Mouse (Mus musculus) bone marrow, adult 2 months (tissue): Measurements from ENCODE around the gene Spata6.

Experiments
- CTCF ChIP-seq: fragments of 200-500 bp; IDR thresholded peaks from 2 replicates; pipeline ENCODE4 v1.5.1; 2011; ENCODE audit warnings: low read length, control low read depth; ENCODE audit not compliant: control insufficient read depth, insufficient read depth
- POLR2A ChIP-seq: fragments of 200-500 bp; IDR thresholded peaks from 2 replicates; pipeline ENCODE4 v1.6.1; 2011; ENCODE audit warnings: low read depth, mild to moderate bottlenecking, control low read depth, low read length, borderline replicate concordance; ENCODE audit not compliant: control insufficient read depth

GRCm38 (mm10) chr4:111682793-111683192, 37.0 kb upstream of the Spata6 start:
- no peak for TF ChIP-seq POLR2A
- TF ChIP-seq CTCF: no peak
